Mouse (Mus musculus) cortical plate, adult 2 months (tissue): ENCODE data around the gene Olfr60.

ENCODE experiments used
- CTCF ChIP-seq: fragments of 200-500 bp; IDR thresholded peaks from 2 replicates; pipeline ENCODE4 v1.5.1; 2011; ENCODE audit warnings: mild to moderate bottlenecking, control low read depth, low read length; ENCODE audit not compliant: insufficient read depth; ENCODE audit errors: extremely low read depth
- POLR2A ChIP-seq: fragments of 200-500 bp; IDR thresholded peaks from 2 replicates; pipeline ENCODE4 v1.6.1; 2011; ENCODE audit warnings: mild to moderate bottlenecking, low read length, control low read depth; ENCODE audit not compliant: insufficient read depth; ENCODE audit errors: extremely low read depth

DNA sequence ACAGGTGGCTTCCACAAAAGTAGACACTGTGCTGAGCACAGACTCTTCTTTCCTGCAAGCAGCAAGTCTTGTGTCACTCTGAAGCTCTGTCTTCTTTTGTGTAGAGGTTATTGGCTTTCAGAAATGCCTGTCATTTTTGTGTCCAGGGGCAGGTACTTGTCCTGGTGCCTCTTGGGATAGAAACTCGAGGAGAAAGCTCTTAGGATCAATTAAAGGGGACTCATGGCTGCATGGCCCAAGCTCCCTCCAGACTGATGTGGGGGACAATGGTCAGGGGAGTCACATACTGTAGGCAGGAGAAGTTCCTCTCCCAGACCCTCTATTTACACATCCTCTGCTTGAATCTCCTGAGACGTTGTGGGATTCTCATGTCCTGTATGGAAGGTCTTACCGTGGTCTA, at the start of gene Olfr60:
- TF ChIP-seq POLR2A (no peak), CTCF (no peak)
